Mouse (Mus musculus) hindbrain, embryonic 10.5 days (tissue): ENCODE data around the gene Sirt4. TPM values are rescaled to one million over a fixed set of nuclear protein-coding genes. Genes with fewer than 3 reads are reported as not detected.
"Not testable (repeated sequence)": the region's sequence is repeated elsewhere in the genome, so short reads cannot be mapped to it uniquely, and the experiment has no call there.

Source experiments
- DNase-seq: peaks from one replicate; pipeline ENCODE4 v3.0.0-alpha.2; 2017; ENCODE audit warnings: low spot score
- H3K27ac ChIP-seq: fragments of 300-500 bp; sonication (generic); 2 replicates; pipeline ENCODE4 v1.5.1; 2016; ENCODE audit warnings: mild to moderate bottlenecking, moderate library complexity
- H3K27me3 ChIP-seq: fragments of 300-500 bp; sonication (generic); 2 replicates; pipeline ENCODE4 v1.6.1; 2016; ENCODE audit warnings: mild to moderate bottlenecking; ENCODE audit not compliant: poor library complexity, insufficient read depth, severe bottlenecking
- H3K36me3 ChIP-seq: fragments of 300-500 bp; sonication (generic); 2 replicates; pipeline ENCODE4 v1.6.1; 2016; ENCODE audit warnings: mild to moderate bottlenecking, moderate library complexity
- H3K4me1 ChIP-seq: fragments of 300-500 bp; sonication (generic); replicated peaks from 2 replicates; pipeline ENCODE4 v1.6.1; 2016; ENCODE audit warnings: mild to moderate bottlenecking
- H3K4me3 ChIP-seq: fragments of 300-500 bp; sonication (generic); 2 replicates; pipeline ENCODE4 v1.5.1; 2016; ENCODE audit warnings: mild to moderate bottlenecking, moderate library complexity
- H3K9me3 ChIP-seq: fragments of 300-500 bp; sonication (generic); 2 replicates; pipeline ENCODE4 v1.6.1; 2016; ENCODE audit warnings: mild to moderate bottlenecking, moderate library complexity
- WGBS: fragments of 180-500 bp; shearing (Covaris S2); methylation state at CpG from one replicate; pipeline ENCODE4 v1.1.7; 2016; 5-methylcytosine and 5-hydroxymethylcytosine counted together
- polyA plus RNA-seq: library from polyadenylated mRNA; unstranded; fragments of >200 nt; fragmentation: Nextera tagmentation; extraction: Ambion mirVana; gene quantifications from 2 replicates; pipeline ENCODE4 v1.2.1, GENCODE M21; 2016

The Sirt4 gene
- polyA plus RNA-seq, 1 experiment from 2014 or later, result 17.2 TPM

DNA sequence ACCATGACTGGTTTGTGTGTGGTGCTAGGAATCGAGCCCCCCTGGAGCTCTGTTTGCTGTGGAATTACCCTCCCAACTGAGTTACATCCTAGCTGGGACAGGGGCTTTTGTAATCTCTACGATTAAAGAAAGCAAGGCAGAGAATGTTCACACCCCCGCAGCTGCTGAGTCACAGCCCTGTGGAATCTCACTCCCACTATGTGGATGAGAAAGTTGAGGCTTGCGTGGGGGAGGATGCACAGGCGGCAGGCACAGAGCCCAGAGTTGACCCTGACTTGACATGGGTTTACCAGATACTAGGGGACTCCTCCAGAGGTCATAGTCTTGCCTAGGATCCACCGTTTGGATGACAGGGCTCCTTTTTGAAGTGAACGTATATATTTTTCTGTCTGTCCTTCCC, 12.5 kb upstream of the Sirt4 start:
- Histone ChIP-seq H3K9me3 (no peaks in the 10 kb centered on the region), H3K27ac (no peak overlapping the region), H3K4me1 (peaks cover 16% of the 10 kb centered on the region), H3K36me3 (no peaks in the 10 kb centered on the region), H3K27me3 (peaks cover 4% of the 10 kb centered on the region; the same call in 1 of the 2 replicates), H3K4me3 (no peak overlapping the region)
- 79% methylated on average over 7 of the region's 7 CpGs for WGBS
- DNase-seq, result no peak

- H3K27me3 ChIP-seq, H3K36me3 ChIP-seq, H3K27ac ChIP-seq, H3K9me3 ChIP-seq, H3K4me3 ChIP-seq, DNase-seq: not testable (repeated sequence)
- H3K4me1 ChIP-seq, result peaks cover 27% of the 10 kb centered on the region
- WGBS, result 77% methylated on average over 3 of the region's 3 CpGs
Measured at GRCm38 (mm10) chr5:115495618-115496017, 11.1 kb upstream of the Sirt4 start.

GRCm38 (mm10) chr5:115493441-115493840, 8.9 kb upstream of the Sirt4 start:
- peaks cover 4% of the 10 kb centered on the region; the same call in 1 of the 2 replicates for H3K27me3 ChIP-seq
- no peak overlapping the region for H3K27ac ChIP-seq
- H3K9me3 ChIP-seq, result no peaks in the 10 kb centered on the region
- H3K4me3 ChIP-seq, result no peak overlapping the region
- peaks cover 38% of the 10 kb centered on the region for H3K4me1 ChIP-seq
- no peaks in the 10 kb centered on the region for H3K36me3 ChIP-seq
- 77% methylated on average over 5 of the region's 5 CpGs for WGBS
- DNase-seq, result no peak

DNA sequence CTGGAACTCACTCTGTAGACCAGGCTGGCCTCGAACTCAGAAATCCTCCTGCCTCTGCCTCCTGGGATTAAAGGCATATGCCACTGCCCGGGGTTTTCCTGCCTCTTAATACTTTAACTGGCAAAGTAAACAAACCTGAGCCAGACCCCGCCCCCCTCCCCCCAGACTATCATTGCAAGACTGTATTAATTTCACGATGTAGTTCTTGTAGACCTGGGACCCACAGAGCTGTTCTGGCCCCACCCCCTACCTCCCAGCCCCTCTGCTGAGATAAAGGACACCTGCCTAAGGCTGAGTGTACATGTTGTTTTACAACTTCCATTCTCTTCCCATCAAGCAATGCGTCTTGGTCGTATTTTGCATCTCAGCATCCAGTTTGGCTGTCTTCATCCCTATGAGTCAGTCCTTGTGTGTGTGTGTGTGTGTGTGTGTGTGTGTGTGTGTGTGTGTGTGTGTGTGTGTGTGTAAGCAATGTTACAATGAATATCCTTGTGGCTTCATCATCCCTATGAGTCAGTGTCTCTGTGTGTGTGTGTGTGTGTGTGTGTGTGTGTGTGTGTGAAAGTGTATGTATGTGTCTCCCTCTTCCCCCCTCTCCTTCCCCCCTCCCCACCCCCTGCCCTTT, 8.3 kb upstream of the Sirt4 start:
- peaks cover 38% of the 10 kb centered on the region for H3K4me1 ChIP-seq
- H3K36me3 ChIP-seq, result no peaks in the 10 kb centered on the region
- no peak for DNase-seq
- H3K27ac ChIP-seq, result no peak overlapping the region
- H3K4me3 ChIP-seq, result no peak overlapping the region
- H3K27me3 ChIP-seq, result no peaks in the 10 kb centered on the region
- H3K9me3 ChIP-seq, result no peaks in the 10 kb centered on the region
- 81% methylated on average over 6 of the region's 6 CpGs for WGBS

DNA sequence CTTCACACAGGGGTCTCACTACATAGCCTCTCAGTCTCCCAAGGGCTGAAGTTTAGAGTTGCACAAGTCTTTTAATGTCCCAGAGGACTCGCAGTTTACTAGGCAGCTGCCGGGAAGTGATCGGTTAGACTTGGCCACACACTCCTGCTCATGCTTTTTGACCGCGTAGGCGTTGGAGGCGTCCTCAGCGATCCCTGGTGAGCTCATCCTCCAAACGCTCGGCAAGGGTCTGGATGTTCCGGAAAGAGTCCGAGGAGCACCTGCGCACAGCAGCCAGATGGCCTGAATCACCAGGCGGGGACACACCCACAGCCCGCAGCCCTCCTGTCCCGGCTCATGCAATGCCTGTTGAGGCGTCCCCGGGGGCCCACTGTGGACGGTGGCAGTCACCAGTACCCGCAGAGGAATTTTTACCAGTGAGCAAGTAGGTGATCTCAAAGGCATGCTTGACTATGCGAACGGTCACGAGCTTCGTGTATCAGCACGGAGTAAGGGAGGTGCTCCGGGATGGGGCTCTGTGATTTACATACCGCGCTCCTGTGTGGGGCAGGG, 7.3 kb upstream of the Sirt4 start:
- WGBS, result 8% methylated on average over 28 of the region's 28 CpGs
- Histone ChIP-seq H3K27ac (peak overlapping the region; percentile 51), H3K36me3 (no peaks in the 10 kb centered on the region), H3K4me3 (peak overlapping the region; percentile 40), H3K27me3 (no peaks in the 10 kb centered on the region), H3K9me3 (no peaks in the 10 kb centered on the region), H3K4me1 (peaks cover 38% of the 10 kb centered on the region)
- peak; percentile 48 for DNase-seq

- WGBS, result 40% methylated on average over 5 of the region's 5 CpGs
- no peak for DNase-seq
Measured at GRCm38 (mm10) chr5:115491076-115491475, 6.6 kb upstream of the Sirt4 start.

DNA sequence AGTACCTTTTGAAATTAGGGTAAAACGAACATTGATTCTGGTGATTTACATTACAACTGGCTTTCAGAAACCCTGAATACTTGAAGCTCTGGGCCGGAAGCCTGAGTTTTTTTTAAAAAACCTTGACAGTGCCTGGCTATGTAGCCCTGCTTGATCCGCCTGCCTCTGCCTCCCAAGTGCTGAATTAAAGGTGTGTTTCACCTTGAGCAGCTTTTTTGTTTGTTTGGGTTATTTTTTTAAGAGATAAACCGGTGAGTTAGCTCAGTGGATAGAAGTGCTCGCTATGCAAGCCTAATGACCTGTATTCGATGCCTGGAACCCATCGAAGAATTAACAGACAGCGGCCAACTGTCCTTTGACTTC, 6.1 kb upstream of the Sirt4 start:
- 19% methylated on average over 8 of the region's 8 CpGs for WGBS
- Histone ChIP-seq H3K9me3 (no peaks in the 10 kb centered on the region), H3K27me3 (no peaks in the 10 kb centered on the region), H3K27ac (no peak overlapping the region), H3K4me3 (no peak overlapping the region), H3K4me1 (peaks cover 38% of the 10 kb centered on the region), H3K36me3 (no peaks in the 10 kb centered on the region)
- DNase-seq, result no peak

More at GRCm38 (mm10) chr5:115491076-115491475, 6.6 kb upstream of the Sirt4 start:
- no peak overlapping the region for H3K4me3 ChIP-seq
- H3K27ac ChIP-seq, result no peak overlapping the region
- no peaks in the 10 kb centered on the region for H3K9me3 ChIP-seq
- peaks cover 38% of the 10 kb centered on the region for H3K4me1 ChIP-seq
- no peaks in the 10 kb centered on the region for H3K27me3 ChIP-seq
- H3K36me3 ChIP-seq, result no peaks in the 10 kb centered on the region

DNA sequence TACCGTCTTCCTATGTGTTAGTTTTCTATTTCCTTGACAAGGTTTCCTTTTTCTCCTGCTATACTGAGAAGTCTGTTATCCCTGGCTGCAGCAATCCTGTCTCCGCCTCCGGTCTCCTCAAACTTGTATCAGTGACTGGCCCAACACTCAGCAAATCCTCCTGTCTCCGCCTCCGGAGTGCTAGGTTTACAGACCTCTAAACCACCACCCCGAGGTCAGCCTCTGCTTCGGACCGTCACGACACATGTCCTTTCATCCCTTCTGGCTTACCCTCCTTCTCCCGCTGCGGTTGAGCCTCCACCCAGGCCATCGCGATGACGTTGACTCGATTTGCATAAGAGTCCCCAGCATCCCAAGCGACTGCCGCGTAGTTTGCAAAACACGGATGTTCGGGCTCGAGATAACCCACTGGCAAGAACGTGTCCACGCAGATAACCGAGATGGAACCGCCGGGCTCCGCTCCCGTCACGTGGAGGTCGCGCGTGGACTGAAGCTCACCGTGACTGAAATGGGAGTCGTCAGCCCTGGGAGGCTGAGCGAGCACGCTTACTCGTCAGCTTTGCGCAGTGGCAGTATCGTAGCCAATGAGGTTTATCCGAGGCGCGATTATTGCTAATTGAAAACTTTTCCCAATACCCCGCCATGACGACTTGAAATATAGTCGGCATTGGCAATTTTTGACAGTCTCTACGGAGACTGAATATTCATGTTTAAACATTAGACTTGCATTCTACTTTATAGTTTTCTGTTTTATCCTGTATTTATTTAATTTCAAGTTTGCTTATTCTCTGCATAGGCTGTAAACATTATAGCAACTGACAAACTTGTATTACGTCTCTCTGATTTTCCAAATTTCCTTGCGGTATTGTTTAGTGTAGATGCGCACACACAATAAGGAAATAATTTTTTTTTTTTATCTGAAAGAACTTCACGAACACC, 5.4 kb upstream of the Sirt4 start:
- WGBS, result under 1% methylated on average over 50 of the region's 50 CpGs
- peak; percentile 91 for DNase-seq
- no peaks in the 10 kb centered on the region for H3K36me3 ChIP-seq
- no peaks in the 10 kb centered on the region for H3K27me3 ChIP-seq
- H3K9me3 ChIP-seq, result no peaks in the 10 kb centered on the region
- peak overlapping the region; percentile 50 for H3K4me3 ChIP-seq
- peaks cover 40% of the 10 kb centered on the region for H3K4me1 ChIP-seq
- peak overlapping the region; percentile 100 for H3K27ac ChIP-seq

DNA sequence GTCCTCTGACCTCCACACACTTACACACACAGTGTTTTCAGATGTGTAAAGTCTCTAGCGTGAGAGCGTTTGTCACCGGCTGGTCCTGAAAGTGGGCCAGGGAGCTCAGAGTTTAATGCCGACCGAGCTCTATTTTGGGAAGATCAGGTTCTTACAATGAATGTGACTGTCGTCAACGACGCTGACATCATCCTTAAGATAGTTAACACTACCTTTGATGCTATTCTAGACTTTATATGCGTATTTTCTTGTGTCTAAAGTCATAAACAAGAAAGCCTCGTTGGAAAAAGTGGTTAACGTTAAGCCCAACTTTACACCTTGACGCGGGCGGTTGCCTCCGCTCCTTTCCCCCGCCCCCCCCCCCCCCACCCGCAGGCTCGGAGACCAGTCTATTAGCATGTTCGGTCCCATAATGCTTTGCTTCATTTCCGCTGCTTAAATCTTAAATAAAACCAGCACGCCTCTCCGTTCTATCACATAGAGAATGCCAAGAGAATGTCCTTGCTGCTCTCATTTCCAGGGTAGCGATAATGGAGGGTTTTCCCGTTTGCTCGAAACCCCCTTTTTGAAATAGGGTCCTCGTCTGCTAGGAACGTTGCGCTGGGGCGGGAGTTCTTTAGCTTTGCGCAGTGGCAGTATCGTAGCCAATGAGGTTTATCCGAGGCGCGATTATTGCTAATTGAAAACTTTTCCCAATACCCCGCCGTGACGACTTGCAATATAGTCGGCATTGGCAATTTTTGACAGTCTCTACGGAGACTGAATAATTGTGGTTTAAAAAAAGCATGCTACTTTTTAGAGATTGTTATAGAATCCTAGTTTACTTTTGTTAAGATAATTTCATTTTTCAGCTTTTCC, 4.5 kb upstream of the Sirt4 start:
- WGBS, result under 1% methylated on average over 39 of the region's 39 CpGs
- no peaks in the 10 kb centered on the region for H3K9me3 ChIP-seq
- H3K27ac ChIP-seq, result peak overlapping the region; percentile 100
- H3K36me3 ChIP-seq, result no peaks in the 10 kb centered on the region
- H3K4me3 ChIP-seq, result peak overlapping the region; percentile 52
- H3K4me1 ChIP-seq, result peaks cover 49% of the 10 kb centered on the region
- DNase-seq, result peak; percentile 83
- no peaks in the 10 kb centered on the region for H3K27me3 ChIP-seq

GRCm38 (mm10) chr5:115487942-115488580, 3.5 kb upstream of the Sirt4 start:
- no peaks in the 10 kb centered on the region for H3K9me3 ChIP-seq
- no peaks in the 10 kb centered on the region for H3K36me3 ChIP-seq
- H3K27ac ChIP-seq, result 0 out of 2 replicates have a peak overlapping the region, but pooled peaks have one; percentile 100
- no peak for DNase-seq
- H3K4me1 ChIP-seq, result peaks cover 49% of the 10 kb centered on the region
- whole genome bisulfite sequencing, result 73% methylated on average over 9 of the region's 9 CpGs
- H3K4me3 ChIP-seq, result no peak overlapping the region
- H3K27me3 ChIP-seq, result peaks cover 5% of the 10 kb centered on the region

DNA sequence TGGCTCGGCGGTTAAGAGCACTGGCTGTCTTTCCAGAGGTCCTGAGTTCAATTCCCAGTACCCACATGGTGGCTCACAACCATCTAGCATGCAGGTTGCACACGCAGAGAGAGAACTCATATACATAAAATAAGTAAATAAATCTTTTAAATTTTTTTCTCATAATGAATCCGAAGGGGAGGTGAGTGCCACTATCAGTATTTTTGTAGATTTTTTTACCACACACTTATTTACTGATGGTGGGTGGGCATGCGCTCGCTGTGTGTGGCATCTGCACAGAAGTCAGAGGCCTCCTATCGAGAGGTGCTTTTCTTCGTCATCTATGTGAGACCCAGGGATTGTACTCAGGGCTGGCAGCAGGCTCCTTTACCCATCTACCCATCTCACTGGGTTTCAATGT, 2.8 kb upstream of the Sirt4 start:
- DNase-seq, result no peak
- 88% methylated on average over 8 of the region's 8 CpGs for WGBS
- Histone ChIP-seq H3K36me3 (no peaks in the 10 kb centered on the region), H3K9me3 (no peaks in the 10 kb centered on the region), H3K27me3 (peaks cover 12% of the 10 kb centered on the region), H3K4me1 (peaks cover 51% of the 10 kb centered on the region), H3K4me3 (no peak overlapping the region), H3K27ac (no peak overlapping the region)

DNA sequence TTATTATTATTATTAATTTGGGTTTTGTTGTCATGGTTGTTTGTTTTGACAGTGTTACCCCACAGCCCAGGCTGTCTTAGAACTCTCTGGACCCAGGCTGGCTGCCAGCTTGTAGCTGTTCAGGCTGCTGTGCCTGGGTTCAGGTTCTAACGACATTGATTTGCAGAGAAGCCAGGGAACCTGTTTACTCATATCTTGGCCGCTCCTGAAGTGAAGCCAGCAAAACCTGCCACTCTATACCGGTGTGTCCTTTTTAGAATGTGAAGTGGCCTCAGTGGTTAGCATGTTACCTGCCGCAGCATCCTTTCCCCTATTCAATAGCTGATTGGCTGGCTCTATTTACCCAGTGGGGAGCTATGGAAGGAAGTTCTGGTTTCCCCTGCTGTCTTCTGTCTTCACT, 2.2 kb upstream of the Sirt4 start:
- no peaks in the 10 kb centered on the region for H3K9me3 ChIP-seq
- H3K36me3 ChIP-seq, result no peaks in the 10 kb centered on the region
- no peak overlapping the region for H3K4me3 ChIP-seq
- DNase-seq, result no peak
- no peak overlapping the region for H3K27ac ChIP-seq
- 58% methylated on average over 4 of the region's 4 CpGs for WGBS
- peaks cover 50% of the 10 kb centered on the region for H3K4me1 ChIP-seq
- H3K27me3 ChIP-seq, result peaks cover 18% of the 10 kb centered on the region
